Mouse (Mus musculus) CD4-positive, CD25-positive, alpha-beta regulatory T cell, adult 2 months (primary cell): Measurements from ENCODE around the gene Slc17a1.

Experiments
- DNase-seq: peaks from one replicate; pipeline ENCODE4 v3.0.0-alpha.2; 2012; ENCODE audit warnings: low read depth, low spot score

Gene Slc17a1

GRCm38 (mm10) chr13:23889011-23889605 lies 21.6 kb downstream of the Slc17a1 start:
- no peak for DNase-seq

- DNase-seq: no peak
Observed at GRCm38 (mm10) chr13:23892592-23893268, 25.2 kb downstream of the Slc17a1 start.

- DNase-seq: no peak
Observed at GRCm38 (mm10) chr13:23893269-23893593, 25.7 kb downstream of the Slc17a1 start.

GRCm38 (mm10) chr13:23898242-23898641 lies 30.7 kb downstream of the Slc17a1 start:
- peak; percentile 29 for DNase-seq

- DNase-seq: no peak
Observed at GRCm38 (mm10) chr13:23906906-23907305, 39.4 kb downstream of the Slc17a1 start.

GRCm38 (mm10) chr13:23910121-23910520 lies 42.6 kb downstream of the Slc17a1 start:
- no peak for DNase-seq

GRCm38 (mm10) chr13:23911335-23911734 lies 43.8 kb downstream of the Slc17a1 start:
- no peak for DNase-seq

- no peak for DNase-seq
Observed at GRCm38 (mm10) chr13:23913791-23914306, 46.3 kb downstream of the Slc17a1 start.

- DNase-seq: no peak
Observed at GRCm38 (mm10) chr13:23914376-23915167, 47.0 kb downstream of the Slc17a1 start, which contains the start of gene Slc17a4. Gene Slc17a4 (minus strand): TSS chr13:23915009.

GRCm38 (mm10) chr13:23916132-23916531 lies 48.6 kb downstream of the Slc17a1 start:
- DNase-seq: no peak

- no peak for DNase-seq
Observed at GRCm38 (mm10) chr13:23917674-23918073, 50.1 kb downstream of the Slc17a1 start.

GRCm38 (mm10) chr13:23925792-23926191 lies 58.2 kb downstream of the Slc17a1 start:
- DNase-seq: no peak

- no peak for DNase-seq
Observed at GRCm38 (mm10) chr13:23928637-23929036, 61.1 kb downstream of the Slc17a1 start.

- DNase-seq: no peak
Observed at GRCm38 (mm10) chr13:23930461-23930860, 62.9 kb downstream of the Slc17a1 start.

GRCm38 (mm10) chr13:23930904-23931303 lies 63.4 kb downstream of the Slc17a1 start:
- no peak for DNase-seq

GRCm38 (mm10) chr13:23933421-23934210 lies 66.1 kb downstream of the Slc17a1 start, which contains the start of gene Hist1h2ba:
Gene Hist1h2ba (minus strand): TSS chr13:23934156.
- DNase-seq: no peak

- no peak for DNase-seq
Observed at GRCm38 (mm10) chr13:23934211-23934520, 66.6 kb downstream of the Slc17a1 start, which contains the start of gene Hist1h2aa. Gene Hist1h2aa (plus strand): TSS chr13:23934462.

- DNase-seq: no peak
Observed at GRCm38 (mm10) chr13:23938699-23939098, 71.1 kb downstream of the Slc17a1 start.

GRCm38 (mm10) chr13:23940291-23940690 lies 72.7 kb downstream of the Slc17a1 start:
- DNase-seq: no peak

- DNase-seq: peak; percentile 45
Observed at GRCm38 (mm10) chr13:23942861-23943260, 75.3 kb downstream of the Slc17a1 start.
